Mouse (Mus musculus): Measurements from ENCODE around the gene Slc10a6.

GRCm38 (mm10) chr5:103658921-103659320, 29.7 kb upstream of the Slc10a6 start:
- TF ChIP-seq CTCF (IDR thresholded peaks at IDR 0.05) (peak; percentile 67), EP300 (IDR thresholded peaks at IDR 0.05) (no peak)
